In genomic region chr6:136468401-136468912, GRCm38 (mm10) we compare ENCODE assay signal across 8 mouse cellular contexts. TPM values are rescaled to one million over a fixed set of nuclear protein-coding genes. Genes with fewer than 3 reads are reported as not detected.
DNase-seq lines count a peak whose midpoint lies in the region; ATAC-seq and TF ChIP-seq lines count a peak whose summit lies in the region.

No protein-coding gene starts in this region.

- no peak overlapping the region for H3K9ac ChIP-seq in MEL (ENCODE audit: control insufficient read depth, low read depth, low read length, poor library complexity, severe bottlenecking)
- no peak overlapping the region for H3K9ac ChIP-seq in forebrain, embryonic 16.5 days (replicated peaks; ENCODE audit: low read depth, low read length)
- no peak overlapping the region for H3K9ac ChIP-seq in neural tube, embryonic 15.5 days (replicated peaks)

- no peak; a peak in 1 of 4 replicates for TF ChIP-seq POLR2A in MEL (IDR thresholded peaks at IDR 0.05; ENCODE audit: control insufficient read depth in 1 of 2, insufficient read depth in 1 of 2, low read depth in 1 of 2, low read length in 2 of 2, poor library complexity in 1 of 2)
- no peak for TF ChIP-seq POLR2A in cerebellum, adult 2 months (IDR thresholded peaks at IDR 0.05; ENCODE audit: borderline replicate concordance, insufficient read depth, low read length)

- no peak overlapping the region for H3K4me3 ChIP-seq in MEL (ENCODE audit: control insufficient read depth in 1 of 2, insufficient read depth in 1 of 2, low read depth in 2 of 2, low read length in 2 of 2)
- H3K4me3 ChIP-seq in cerebellum, adult 2 months (replicated peaks; ENCODE audit: insufficient read depth, low read depth, low read length), result no peak overlapping the region
- no peak overlapping the region for H3K4me3 ChIP-seq in forebrain, embryonic 16.5 days (replicated peaks; ENCODE audit: low read length)
- H3K4me3 ChIP-seq in neural tube, embryonic 15.5 days (replicated peaks), result no peak overlapping the region

- TF ChIP-seq EP300 in MEL (IDR thresholded peaks at IDR 0.05; ENCODE audit: low read depth in 1 of 2, low read length in 2 of 2), result no peak

- no peak for TF ChIP-seq CTCF in MEL (IDR thresholded peaks at IDR 0.05 in 2 of 3, conservative IDR thresholded peaks at IDR 0.05 in 1 of 3; ENCODE audit: control insufficient read depth in 1 of 3, insufficient read depth in 1 of 3, low read depth in 2 of 3, low read length in 3 of 3, poor library complexity in 1 of 3, severe bottlenecking in 1 of 3)
- TF ChIP-seq CTCF in cerebellum, adult 2 months (IDR thresholded peaks at IDR 0.05; ENCODE audit: borderline replicate concordance, insufficient read depth, low read depth, low read length), result no peak

- no peak overlapping the region for H3K4me2 ChIP-seq in forebrain, embryonic 16.5 days (ENCODE audit: low read length)
- no peak overlapping the region for H3K4me2 ChIP-seq in neural tube, embryonic 15.5 days

- WGBS in cerebellum, adult 2 months, result 10% methylated on average over 12 of the region's 12 CpGs
- 4% methylated on average over 12 of the region's 12 CpGs for WGBS in forebrain, embryonic 16.5 days
- 4% methylated on average over 12 of the region's 12 CpGs for WGBS in neural tube, embryonic 15.5 days

- no peak for TF ChIP-seq RAD21 in MEL (IDR thresholded peaks at IDR 0.05; ENCODE audit: low read depth, low read length)

- no peaks in the 10 kb centered on the region for H3K9me3 ChIP-seq in MEL (replicated peaks; ENCODE audit: insufficient read depth, low read length)
- H3K9me3 ChIP-seq in forebrain, embryonic 16.5 days (ENCODE audit: control insufficient read depth, low read length), result no peaks in the 10 kb centered on the region
- H3K9me3 ChIP-seq in neural tube, embryonic 15.5 days (replicated peaks), result no peaks in the 10 kb centered on the region

- peaks cover 0 to 41% of the 10 kb centered on the region in 2 experiments; a peak in 2 of 4 replicates for H3K36me3 ChIP-seq in MEL (ENCODE audit: control insufficient read depth in 1 of 2, insufficient read depth in 2 of 2, low read length in 2 of 2)
- no peaks in the 10 kb centered on the region for H3K36me3 ChIP-seq in forebrain, embryonic 16.5 days (ENCODE audit: control insufficient read depth, insufficient read depth)
- H3K36me3 ChIP-seq in neural tube, embryonic 15.5 days, result no peaks in the 10 kb centered on the region

- peaks cover 0 to 37% of the 10 kb centered on the region in 2 experiments; a peak in 2 of 4 replicates for H3K4me1 ChIP-seq in MEL (ENCODE audit: control insufficient read depth in 1 of 2, insufficient read depth in 2 of 2, low read length in 2 of 2)
- peaks cover 13% of the 10 kb centered on the region for H3K4me1 ChIP-seq in cerebellum, adult 2 months (ENCODE audit: control insufficient read depth, insufficient read depth, low read length)
- H3K4me1 ChIP-seq in forebrain, embryonic 16.5 days (replicated peaks; ENCODE audit: control insufficient read depth, insufficient read depth, low read length), result peaks cover 27% of the 10 kb centered on the region
- H3K4me1 ChIP-seq in neural tube, embryonic 15.5 days, result peaks cover 39% of the 10 kb centered on the region

- ATAC-seq in forebrain, embryonic 16.5 days, result peak; percentile 85
- peak; percentile 89 for ATAC-seq in neural tube, embryonic 15.5 days (ENCODE audit: low FRiP score)

- H3K79me2 ChIP-seq in MEL (ENCODE audit: control insufficient read depth, insufficient read depth, low read length, poor library complexity), result no peaks in the 10 kb centered on the region; the same call in 1 of the 2 replicates

- H3K27ac ChIP-seq in MEL (ENCODE audit: control insufficient read depth, low read depth, low read length), result peak overlapping the region; percentile 97
- H3K27ac ChIP-seq in cerebellum, adult 2 months (ENCODE audit: insufficient read depth, low read length), result peak overlapping the region; percentile 65
- H3K27ac ChIP-seq in forebrain, embryonic 16.5 days (ENCODE audit: low read length), result peak overlapping the region; percentile 97
- H3K27ac ChIP-seq in neural tube, embryonic 15.5 days (replicated peaks), result peak overlapping the region; percentile 92

- intact Hi-C loops in heart, postnatal 25 days (cut with DNase I), result loop anchor here (1.0 kb wide), 2 partner anchors 64 to 86 kb away; no protein-coding TSS in a partner anchor

- peak; percentile 98 for DNase-seq in MEL (ENCODE audit: low read depth, low spot score)
- DNase-seq in cerebellum, adult 2 months, result peak; percentile 77 to 90
- peak; percentile 80 for DNase-seq in heart, postnatal 25 days (ENCODE audit: low spot score)
- peak; percentile 84 to 93 for DNase-seq in layer of hippocampus, adult 18-20 months (ENCODE audit: low spot score in 2 of 2)
- peak; percentile 89 to 93 for DNase-seq in lung, adult 18-20 months
- DNase-seq in testis, postnatal 10 days (ENCODE audit: low spot score), result peak; percentile 96

- no peaks in the 10 kb centered on the region for H3K27me3 ChIP-seq in MEL (ENCODE audit: control insufficient read depth in 1 of 2, insufficient read depth in 2 of 2, low read length in 2 of 2)
- H3K27me3 ChIP-seq in cerebellum, adult 2 months (ENCODE audit: control insufficient read depth, insufficient read depth, low read length), result no peaks in the 10 kb centered on the region
- H3K27me3 ChIP-seq in forebrain, embryonic 16.5 days (replicated peaks; ENCODE audit: control insufficient read depth, insufficient read depth, low read length), result no peaks in the 10 kb centered on the region
- no peaks in the 10 kb centered on the region for H3K27me3 ChIP-seq in neural tube, embryonic 15.5 days (replicated peaks)

TF ChIP-seq in MEL, 35 proteins besides CTCF, POLR2A, EP300 and RAD21:
- TF ChIP-seq POLR2AphosphoS2 (IDR thresholded peaks at IDR 0.05; ENCODE audit: low read length) (no peak), POLR2AphosphoS5 (IDR thresholded peaks at IDR 0.05; ENCODE audit: borderline replicate concordance, low read depth, low read length) (no peak), ZMIZ1 (IDR thresholded peaks at IDR 0.05; ENCODE audit: low read depth, low read length) (no peak), KAT2A (conservative IDR thresholded peaks at IDR 0.05; ENCODE audit: low read depth, low read length) (no peak), GATA1 (IDR thresholded peaks at IDR 0.05; ENCODE audit: low read depth, low read length) (peak; percentile 64), TBP (IDR thresholded peaks at IDR 0.05; ENCODE audit: low read depth, low read length) (peak; percentile 81), GABPA (IDR thresholded peaks at IDR 0.05; ENCODE audit: low read depth, low read length) (no peak), TCF12 (IDR thresholded peaks at IDR 0.05; ENCODE audit: low read depth, low read length) (no peak), NRF1 (IDR thresholded peaks at IDR 0.05; ENCODE audit: insufficient read depth, low read depth, low read length, poor library complexity, severe bottlenecking) (no peak)

RNA-seq across cellular contexts. Expression of gene Atf7ip, which starts 37.5 kb away (rescaled TPM):
- 7.3 and 10.7 TPM in 2 replicates for total RNA-seq in MEL (2012; rRNA removed)
- polyA plus RNA-seq in MEL (2012; ENCODE audit: insufficient read depth in 1 of 2, insufficient read length in 2 of 2, low read depth in 1 of 2, low replicate concordance in 2 of 2, missing spikeins in 1 of 2), result 10 to 100 TPM; 24.6 to 56.1 TPM
- polyA plus RNA-seq in cerebellum, adult 2 months (2012; rRNA removed), result 70.5 and 83.0 TPM in 2 replicates
- polyA plus RNA-seq in forebrain, embryonic 16.5 days (2015; fragmentation: Nextera tagmentation; extraction: Ambion mirVana), result 49.2 and 50.9 TPM in 2 replicates
- total RNA-seq in heart, postnatal 25 days (2021), result 10 to 100 TPM; 79.8 to 92.6 TPM
- total RNA-seq in layer of hippocampus, adult 18-20 months (2021), result 100 to 1,000 TPM; 103 to 122 TPM
- 33.5 and 36.0 TPM in 2 replicates for polyA plus RNA-seq in neural tube, embryonic 15.5 days (2015; fragmentation: Nextera tagmentation; extraction: Ambion mirVana)

RNA-seq across cellular contexts. Expression of gene E330021D16Rik, which starts 53.1 kb away (rescaled TPM):
- total RNA-seq in MEL (2012; rRNA removed), result not detected in 2 replicates
- polyA plus RNA-seq in MEL (2012; ENCODE audit: insufficient read depth in 1 of 2, insufficient read length in 2 of 2, low read depth in 1 of 2, low replicate concordance in 2 of 2, missing spikeins in 1 of 2), result not detected
- not detected in 2 replicates for polyA plus RNA-seq in cerebellum, adult 2 months (2012; rRNA removed)
- polyA plus RNA-seq in forebrain, embryonic 16.5 days (2015; fragmentation: Nextera tagmentation; extraction: Ambion mirVana), result not detected in 2 replicates
- not detected for total RNA-seq in heart, postnatal 25 days (2021)
- not detected for total RNA-seq in layer of hippocampus, adult 18-20 months (2021)
- polyA plus RNA-seq in neural tube, embryonic 15.5 days (2015; fragmentation: Nextera tagmentation; extraction: Ambion mirVana), result 0.13 TPM in 1 of 2 replicates, not detected in the other
